Mouse (Mus musculus): ENCODE data around the gene Cbx5.

DNA sequence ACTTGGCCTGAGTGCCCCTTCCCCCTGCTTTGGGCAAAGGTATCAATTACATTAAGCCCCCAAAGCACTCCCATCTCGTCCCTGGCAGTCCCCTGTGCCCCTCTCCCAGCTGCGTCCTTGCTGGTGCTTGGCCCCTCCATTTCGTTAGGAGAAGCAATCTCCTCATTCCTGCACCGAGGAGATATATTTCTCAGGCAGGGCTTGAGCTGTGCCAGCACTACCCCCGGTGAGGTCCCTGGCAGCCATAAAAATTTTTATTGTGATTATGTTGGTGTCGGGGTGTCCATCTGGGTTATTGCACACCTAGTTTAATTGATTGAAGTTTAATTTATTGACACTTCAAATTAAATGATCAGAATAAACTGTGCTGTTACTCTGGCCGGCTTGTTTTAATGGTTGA, 38.3 kb upstream of the Cbx5 start:
- TF ChIP-seq ZKSCAN1 (IDR thresholded peaks at IDR 0.05; ENCODE audit: borderline replicate concordance, low read depth, low read length) (no peak), EP300 (IDR thresholded peaks at IDR 0.05; ENCODE audit: low read length) (no peak), CHD1 (IDR thresholded peaks at IDR 0.05; ENCODE audit: low read depth, low read length) (no peak), MYC (IDR thresholded peaks at IDR 0.05; ENCODE audit: low read depth, low read length) (no peak), NELFE (IDR thresholded peaks at IDR 0.05; ENCODE audit: low read depth, low read length) (no peak), CHD2 (IDR thresholded peaks at IDR 0.05; ENCODE audit: low read length) (no peak), POLR2A (IDR thresholded peaks at IDR 0.05; ENCODE audit: low read depth, low read length) (no peak), CTCF (conservative IDR thresholded peaks at IDR 0.05 in 1 of 2, IDR thresholded peaks at IDR 0.05 in 1 of 2; ENCODE audit: low read depth in 2 of 2, low read length in 2 of 2) (no peak), MXI1 (IDR thresholded peaks at IDR 0.05; ENCODE audit: low read depth, low read length) (no peak), UBTF (IDR thresholded peaks at IDR 0.05; ENCODE audit: low read depth, low read length) (no peak), BHLHE40 (IDR thresholded peaks at IDR 0.05; ENCODE audit: low read depth, low read length) (no peak), RAD21 (IDR thresholded peaks at IDR 0.05; ENCODE audit: low read depth, low read length) (no peak)

Data from CH12.LX (cell line).